Mouse (Mus musculus): ENCODE data around the gene Arl15.

The Arl15 gene

DNA sequence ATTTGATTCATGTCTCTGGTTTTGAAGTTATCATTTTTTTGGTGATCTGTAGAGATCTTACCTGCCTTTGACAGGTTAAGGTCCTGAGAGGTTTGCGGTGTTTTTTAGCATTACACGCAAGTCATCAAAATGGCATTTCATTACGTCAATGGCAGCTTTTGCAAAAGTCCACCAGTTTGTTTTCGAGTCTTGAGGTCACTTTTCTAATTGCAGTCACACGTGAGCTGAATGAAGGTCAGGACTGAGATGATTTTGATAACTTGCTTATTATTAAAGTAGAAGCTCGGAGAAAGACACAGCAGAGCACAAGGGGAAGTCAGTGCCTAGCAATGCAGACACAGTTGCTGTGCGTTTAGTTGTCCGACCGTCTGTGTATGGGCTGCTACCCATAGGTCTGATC lies 8.3 kb downstream of the Arl15 start:
- no peak for DNase-seq (ENCODE audit: low spot score)

DNA sequence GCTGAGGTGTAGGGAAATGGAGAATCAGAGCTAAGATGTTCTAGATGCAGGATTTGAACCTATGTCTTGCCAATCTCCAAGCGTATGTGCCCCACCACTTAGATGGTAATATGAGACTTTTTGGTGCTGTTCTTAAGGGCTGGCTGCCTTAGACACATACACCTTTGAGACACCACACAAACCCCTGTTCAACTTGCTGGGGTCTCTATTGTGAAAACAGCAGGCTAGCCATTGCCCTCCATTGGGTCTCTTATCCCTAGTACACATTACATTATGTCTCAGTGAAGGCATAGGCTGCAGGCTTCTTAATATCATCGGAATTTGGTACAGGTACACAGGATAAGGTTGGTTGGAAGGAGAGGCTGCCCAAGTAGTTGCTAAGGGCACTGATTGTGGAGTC lies 16.8 kb downstream of the Arl15 start:
- no peak for DNase-seq (ENCODE audit: low spot score)

DNA sequence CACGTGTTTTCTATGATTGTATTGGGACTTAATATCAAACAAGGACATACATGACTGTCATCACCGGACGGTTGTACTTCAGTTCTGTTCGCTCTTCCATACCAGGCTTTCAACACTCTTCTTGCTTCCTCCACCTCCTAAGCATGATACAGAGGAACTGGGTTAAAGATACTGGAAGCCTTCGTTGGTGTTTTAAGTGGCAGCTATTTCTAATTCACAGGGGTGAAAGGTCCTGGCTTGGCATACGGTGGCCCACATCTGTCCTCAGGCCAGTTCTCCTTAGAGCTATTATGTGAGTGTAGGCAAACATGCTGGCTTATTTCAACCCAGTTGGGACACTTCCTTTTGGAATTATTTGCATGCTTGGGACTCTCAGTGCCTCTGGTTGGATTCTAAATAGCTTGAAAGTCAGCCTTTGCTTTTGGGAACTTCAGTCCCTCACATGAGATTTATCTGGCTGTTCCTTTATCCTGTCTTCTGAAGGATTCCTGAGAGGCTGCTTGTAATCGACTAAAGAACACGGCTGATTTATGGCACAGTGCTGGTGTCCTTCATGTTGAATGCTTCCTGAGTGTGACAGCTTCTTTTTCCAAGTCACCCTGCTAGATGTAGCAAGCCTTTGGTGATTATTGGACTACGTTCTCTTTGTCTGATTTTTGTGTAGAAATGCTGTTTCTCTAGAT lies 17.7 kb downstream of the Arl15 start:
- no peak for DNase-seq (ENCODE audit: low spot score)

DNA sequence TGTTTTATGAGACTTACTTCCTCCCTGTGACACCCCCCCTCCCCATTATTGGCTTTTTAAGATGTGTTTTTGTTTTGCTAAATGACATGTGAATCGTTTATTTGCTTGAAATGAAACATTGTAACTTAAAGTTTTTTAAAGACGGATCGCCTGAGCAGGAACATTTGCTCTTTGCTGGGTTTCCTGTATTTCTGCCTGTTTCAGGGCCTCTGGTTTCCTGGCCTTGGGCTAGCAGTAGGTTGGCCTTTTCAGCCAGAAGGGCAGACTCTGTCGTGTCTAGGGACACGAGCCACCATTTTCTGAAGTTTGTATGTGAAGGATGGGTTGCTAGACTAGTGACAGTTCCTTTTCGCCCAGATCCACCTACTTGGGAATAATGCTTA lies 18.3 kb downstream of the Arl15 start:
- DNase-seq (ENCODE audit: low spot score): no peak

DNA sequence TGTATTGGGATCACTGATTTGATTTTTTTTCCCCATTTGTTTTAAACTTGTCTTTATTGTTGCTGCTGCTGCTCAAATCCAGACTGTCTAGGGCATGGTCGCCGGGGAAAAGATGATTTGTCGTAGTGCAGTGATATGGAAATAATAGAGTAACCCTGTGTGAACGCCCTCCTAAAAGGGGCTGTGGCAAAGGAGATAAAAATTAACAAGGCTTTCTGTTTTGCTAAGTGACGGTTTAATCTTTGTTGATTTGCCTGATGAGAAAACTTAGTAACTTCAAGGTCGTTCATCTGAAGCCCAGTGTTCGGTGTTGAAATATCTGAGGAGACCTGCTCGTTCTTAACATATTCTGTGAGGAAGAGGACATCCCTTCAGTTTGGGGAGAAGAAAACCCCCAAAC lies 19.8 kb downstream of the Arl15 start:
- no peak for DNase-seq (ENCODE audit: low spot score)

DNA sequence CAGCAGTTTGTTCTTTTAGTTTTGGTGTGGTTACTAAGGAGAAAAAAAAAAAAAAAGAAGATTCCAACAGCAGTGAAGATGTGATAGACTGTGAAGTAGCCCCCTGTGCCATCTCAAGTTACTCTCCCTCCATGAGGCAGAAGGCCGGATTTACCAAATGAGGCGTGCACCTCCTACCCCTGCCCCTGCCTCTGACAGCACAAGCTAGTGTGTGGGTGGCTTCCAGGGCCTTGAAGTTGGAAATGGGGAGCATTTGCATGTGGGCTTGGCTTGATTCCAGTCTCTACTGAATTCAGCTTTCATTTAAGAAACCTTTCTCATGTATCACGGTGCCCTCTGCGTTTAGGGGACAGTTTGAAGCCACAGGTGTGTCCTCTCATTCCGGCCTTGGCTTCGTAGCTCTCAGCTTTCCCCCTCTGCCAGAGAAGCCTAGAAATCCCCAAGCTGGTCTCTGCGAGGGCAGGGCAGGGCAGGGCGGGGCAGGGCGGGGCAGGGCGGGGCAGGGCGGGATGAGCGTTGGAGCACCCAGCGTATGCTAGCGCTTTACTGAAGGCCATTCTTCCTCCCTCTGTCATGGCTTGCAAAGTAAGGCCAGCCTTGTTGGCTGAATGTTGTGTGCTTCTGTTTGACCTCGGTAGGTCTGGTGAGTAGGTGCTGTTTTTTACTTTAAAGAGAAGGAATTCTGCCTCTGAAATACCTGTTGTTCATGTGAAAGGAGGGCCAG lies 21.6 kb downstream of the Arl15 start:
- DNase-seq (ENCODE audit: low spot score): no peak

DNA sequence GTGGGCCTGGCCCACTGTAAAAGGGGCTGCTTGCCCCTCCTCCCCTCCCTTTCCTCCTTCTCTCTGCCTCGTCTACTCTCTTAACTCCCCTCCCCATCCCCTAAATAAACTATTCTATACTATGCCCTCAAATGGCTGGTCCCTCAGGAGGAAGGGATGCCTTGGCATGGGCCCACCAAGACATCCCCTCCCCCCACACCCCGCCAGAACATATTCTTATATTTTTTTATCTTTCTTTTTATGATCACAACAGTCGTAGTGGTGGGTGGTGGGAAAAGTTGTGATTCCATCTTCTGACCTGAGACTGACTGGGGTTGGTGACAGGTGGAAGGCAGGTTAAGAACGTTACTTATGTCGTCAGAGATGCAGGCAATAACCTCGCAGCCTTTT lies 22.1 kb downstream of the Arl15 start:
- DNase-seq (ENCODE audit: low spot score): no peak

DNA sequence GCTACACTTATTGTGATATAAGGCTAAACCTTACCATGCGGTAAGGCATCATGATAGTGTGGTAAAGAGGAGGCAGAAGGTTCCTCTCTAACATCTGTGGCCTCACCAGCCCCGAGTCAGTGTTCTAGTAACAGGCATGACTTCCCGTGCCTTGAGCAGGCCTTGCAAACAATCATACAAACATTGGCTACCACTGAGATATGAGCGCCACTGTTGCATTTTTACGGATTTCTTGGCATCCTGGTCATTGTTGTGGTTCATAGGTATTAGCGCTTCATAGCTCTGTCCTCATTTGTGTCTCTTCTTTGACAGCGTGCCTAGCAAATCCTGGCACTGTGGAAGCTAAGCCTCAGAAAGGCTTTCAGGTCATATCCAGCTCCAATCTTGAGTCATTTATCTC lies 24.7 kb downstream of the Arl15 start:
- no peak for DNase-seq (ENCODE audit: low spot score)

DNA sequence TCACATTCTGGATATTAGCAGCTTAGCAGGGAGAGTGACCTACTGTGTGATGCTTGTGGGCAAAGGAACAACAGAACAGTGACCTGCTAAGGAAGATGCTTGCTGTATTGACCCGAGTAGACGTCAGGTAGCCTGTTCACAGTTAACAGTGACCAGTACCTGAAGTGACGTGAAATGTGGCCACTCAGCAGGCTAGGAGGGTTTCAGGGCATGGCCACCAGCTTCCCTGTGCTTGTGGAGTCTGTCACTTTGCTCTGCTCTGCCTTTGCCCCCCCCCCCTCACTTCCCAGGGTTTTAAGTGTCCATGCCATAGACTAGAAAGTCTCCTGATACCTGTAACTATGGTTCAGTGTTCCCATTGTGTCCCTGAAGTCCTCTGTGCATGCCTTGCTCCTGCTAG lies 25.9 kb downstream of the Arl15 start:
- no peak for DNase-seq (ENCODE audit: low spot score)

DNA sequence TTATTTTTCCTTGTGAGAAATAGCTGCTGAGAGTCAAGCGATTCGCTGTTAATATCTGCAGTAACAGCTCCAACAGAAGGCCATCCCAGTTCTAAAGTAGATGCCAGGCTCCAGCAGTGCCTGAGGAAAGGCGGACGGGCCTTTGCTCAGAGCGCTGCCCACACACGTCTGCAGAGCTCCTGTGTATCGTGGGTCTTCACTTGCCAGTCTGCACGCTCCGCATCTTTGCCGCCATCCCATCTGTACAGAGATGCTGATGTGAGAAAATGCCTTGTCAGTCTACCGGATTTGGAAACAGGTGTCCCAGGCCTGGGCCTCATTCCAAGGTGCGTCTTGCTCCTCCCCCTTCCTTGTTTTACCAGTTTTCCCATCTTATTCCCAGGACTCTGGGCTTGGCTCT lies 27.6 kb downstream of the Arl15 start:
- DNase-seq (ENCODE audit: low spot score): peak; percentile 18

DNA sequence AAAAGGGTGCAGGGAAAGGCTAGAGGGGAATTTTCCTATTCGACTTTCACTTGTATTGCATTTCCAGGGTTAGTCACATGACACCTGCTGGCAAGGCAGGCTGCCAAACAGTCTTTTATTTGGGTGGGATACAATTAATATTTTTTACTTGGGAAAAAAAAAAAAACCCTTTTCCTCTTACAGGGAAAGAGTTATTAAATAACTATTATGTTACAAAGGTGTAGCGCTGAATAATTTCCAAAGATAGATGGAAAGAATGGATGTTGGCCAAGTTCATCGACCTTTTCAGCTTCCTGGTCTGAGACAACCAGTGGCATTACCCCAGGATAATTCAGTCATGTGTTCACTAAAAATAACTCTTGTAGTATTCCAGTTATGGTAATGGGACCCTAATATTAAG lies 29.7 kb downstream of the Arl15 start:
- no peak for DNase-seq (ENCODE audit: low spot score)

DNA sequence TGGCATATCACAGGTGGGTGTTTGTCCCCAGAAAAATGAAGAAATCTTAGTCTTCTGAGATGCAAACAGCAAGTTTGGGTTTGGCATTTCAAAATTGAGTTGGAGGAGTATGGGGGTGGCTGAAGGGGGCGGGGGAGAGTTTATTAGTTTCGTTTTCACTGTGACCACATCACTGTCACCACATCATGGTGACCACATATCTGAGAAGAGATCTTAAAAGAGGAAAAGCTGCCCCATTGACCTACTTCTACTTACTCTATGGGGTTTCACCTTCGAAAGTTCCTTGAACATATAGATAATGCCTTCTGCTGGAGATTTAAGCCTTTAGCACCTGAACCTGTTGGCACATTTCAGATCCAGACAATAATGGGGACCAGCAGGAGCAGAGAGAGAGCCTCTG lies 34.3 kb downstream of the Arl15 start:
- no peak for DNase-seq (ENCODE audit: low spot score)

DNA sequence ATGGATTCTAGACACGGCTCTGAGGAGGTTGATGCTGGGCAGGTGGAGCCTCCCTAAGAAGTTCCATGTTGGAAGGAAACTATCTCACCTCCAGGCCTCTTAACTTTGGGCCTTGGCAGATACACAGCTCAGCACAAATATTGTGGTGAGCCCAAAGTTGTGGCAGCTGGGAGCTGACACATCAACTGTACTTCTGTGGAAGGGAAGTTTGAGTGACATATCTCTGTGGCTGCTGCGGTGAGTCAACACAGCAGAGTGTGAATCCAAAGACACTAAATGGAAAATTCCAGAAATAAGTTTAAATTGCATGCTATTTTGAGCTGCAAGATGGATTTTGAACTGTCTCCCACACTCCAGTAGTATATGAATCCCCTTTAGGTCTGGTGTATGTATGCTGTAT lies 34.8 kb downstream of the Arl15 start:
- no peak for DNase-seq (ENCODE audit: low spot score)

DNA sequence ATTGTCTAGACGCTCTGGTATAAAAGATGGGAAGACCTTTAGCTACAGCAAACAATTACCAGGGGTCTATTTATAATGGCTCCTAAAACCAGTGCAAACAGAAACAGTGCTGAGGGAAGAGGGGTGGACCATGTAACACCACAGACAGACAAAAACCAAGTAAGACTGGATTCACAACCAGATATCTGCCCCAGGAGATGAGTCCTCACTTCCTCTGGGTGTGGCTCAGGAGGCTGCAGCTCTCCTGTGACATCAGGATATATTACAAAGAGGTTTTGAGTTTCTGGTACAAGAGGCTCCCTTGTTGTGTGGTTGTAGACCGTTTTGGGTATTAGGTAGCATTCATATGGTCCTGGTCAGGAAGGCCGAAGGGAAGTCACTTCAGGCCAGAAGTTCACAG lies 36.5 kb downstream of the Arl15 start:
- DNase-seq (ENCODE audit: low spot score): no peak

DNA sequence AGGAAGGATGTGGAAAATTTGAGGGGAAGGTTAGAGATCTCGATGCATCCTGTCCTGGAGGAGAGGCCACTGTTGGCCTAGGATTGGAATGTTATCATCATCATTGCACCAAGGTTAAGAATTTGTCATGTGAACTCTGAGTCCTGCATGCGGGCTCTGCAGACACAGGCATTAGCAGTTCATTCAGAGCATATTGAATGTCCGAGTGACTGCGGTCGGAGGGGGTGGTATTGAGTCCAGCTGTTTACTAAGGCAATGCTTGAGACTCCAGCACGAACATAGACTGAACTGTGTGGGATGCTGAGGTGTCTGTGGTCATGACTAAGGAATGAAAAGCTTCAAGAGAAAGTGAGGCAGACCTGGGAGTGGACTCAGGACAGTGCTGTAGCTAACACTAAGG lies 38.6 kb downstream of the Arl15 start:
- no peak for DNase-seq (ENCODE audit: low spot score)

DNA sequence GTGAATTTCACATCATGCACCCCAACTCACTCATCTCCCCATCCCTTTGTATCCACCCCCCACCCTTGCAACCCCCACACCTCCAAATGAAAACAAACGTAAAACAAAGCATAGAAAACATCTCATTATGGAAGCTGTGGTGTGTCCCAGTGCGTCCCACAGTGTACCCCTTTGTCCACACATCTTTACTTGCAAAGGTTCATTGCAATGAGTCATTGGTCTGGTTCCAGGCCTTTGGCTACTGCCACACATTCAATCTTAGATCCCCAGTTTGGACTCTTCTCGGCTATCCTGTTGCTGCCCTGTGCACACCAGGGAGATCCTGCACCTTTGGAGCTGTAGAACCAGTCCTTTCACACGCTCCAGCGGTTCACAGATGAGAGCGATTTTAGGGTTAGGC lies 41.6 kb downstream of the Arl15 start:
- DNase-seq (ENCODE audit: low spot score): no peak

DNA sequence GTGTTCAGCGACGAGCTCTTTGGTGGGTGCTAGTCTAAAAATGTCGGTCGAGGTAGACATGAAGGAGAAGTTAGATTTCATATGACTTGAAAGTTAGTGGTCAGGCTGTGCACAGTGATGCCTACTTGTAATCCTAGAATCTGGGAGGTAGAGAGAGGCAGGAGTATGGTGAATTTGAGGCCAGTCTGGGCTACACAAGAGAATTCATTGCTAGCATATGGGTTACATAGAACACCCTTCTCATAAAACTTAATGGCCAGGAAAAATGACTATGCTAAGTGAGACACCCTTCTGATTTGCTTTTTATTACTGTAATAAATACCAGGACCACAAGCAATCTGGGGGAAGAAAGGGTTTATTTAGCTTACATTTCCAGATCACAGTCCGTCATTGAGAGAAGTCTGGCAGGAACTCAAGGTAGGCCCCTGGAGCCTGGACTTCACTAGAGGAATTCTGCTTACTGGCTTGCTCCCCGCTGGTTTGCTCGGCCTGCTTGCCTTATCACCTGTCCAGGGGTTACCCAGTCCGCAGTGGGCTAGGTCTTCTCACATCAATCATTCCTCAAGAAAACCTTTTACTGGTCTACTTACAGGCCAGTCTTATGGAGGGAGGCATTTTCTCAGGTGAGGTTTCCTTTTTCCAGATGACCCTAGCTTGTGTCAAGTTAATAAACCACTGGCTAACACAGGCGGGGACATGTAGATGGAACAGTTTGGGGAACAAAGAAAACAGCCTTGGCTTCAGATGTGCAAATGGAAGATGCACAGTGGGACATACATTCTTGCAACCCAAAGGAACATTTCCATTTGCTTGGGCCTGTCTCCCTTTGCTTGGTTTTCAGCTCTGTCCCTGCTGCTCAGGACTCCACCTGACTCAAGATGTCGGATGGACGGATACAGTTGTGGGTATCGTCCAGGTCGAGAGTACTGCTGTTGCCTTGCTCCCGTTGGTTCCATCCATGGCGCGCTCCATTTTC lies 44.6 kb downstream of the Arl15 start:
- no peak for DNase-seq (ENCODE audit: low spot score)

DNA sequence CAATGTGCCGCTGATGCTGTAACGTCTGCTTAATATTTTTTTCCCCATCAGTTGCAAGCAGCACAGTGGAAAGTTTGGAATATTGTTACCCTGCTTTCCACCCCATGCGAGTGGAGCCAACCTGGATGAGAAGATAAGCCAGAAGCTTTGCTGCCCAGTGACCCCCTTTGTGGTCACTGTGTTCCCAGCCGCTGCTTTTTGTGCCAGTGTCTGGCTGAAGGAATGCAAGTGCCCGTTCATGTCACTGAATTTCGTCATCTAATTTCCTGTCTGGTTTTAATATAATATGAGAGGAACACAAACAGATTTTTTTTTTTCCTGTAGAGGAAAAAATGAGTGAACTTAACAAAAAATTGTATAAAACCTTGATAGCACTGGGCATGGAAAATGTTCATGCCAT lies 46.1 kb downstream of the Arl15 start:
- DNase-seq (ENCODE audit: low spot score): no peak

DNA sequence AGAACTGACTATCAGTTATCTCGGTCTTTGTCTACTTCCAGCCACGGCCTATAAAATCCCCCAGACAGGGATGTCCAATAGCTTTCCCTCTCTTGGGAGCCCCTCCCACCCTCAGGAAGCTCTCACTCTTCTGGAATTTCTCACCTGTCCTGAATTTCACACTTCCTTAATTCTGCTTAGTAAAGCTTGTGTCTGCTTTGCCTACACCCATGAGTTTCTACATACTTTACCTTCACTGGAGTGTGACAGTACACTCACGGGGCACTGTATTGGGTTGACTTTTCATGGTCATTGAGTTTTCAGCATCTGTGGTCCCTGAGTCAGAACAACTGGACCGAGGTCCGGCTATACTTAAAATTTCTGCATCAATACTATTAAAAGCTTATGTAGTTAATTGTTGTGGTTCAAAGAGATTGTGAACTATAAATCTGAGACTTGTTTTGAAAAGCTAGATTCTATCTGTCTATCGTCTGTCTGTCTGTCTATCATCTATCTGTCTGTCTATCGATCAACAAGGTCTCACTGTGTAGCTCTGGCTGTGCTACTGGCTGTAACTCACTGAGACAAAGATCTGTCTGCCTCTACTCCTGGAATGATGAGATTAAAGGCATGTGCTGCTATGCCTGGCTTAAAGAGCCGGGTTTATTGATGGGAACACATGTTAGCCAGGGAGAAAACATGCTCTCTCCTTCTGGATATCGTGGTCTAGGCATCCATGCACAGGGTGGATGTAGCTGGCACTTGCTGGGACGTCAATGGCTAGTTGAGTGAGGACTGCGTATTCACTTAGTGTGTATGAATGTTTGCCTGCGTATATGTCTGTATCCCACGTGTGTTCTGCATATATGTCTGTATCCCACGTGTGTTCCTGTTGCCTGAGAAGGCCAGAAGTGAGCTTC lies 48.4 kb downstream of the Arl15 start:
- DNase-seq (ENCODE audit: low spot score): no peak

DNA sequence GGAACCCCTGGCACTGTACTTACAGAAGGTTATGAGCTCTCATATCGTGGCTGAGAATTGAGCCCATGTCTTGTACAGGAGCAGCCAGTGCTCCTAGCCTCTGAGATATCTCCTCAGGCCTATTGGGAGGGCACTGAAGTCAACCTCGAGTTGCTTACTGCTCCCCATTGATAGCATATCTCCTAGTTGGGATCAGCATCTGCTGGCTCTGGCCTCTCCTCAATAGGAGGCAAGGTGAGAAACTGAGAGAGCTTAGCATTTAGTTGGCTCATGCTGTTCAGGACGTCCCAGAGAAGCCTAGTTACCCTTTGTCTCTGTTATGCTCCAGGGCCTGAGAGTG lies 49.0 kb downstream of the Arl15 start:
- no peak for DNase-seq (ENCODE audit: low spot score)

DNA sequence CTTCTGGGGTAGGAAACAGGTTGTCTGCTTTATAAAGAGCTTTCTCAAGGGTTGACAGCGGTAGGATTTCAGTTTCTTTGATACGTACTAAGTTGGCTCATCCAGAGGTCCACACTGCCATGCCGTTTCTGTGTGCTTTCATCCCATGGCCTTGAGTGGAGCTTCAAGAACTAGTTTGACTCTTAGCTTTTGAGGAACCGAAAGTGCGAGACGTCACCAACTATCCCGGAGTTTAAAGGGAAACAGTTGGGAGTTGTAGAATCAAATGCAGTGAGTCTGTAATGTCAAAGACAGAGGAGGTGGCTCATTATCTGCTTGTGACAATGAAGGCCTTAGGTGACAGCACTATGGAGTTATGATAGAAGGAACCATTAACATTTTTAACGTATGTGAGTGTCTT lies 49.6 kb downstream of the Arl15 start:
- DNase-seq (ENCODE audit: low spot score): no peak

DNA sequence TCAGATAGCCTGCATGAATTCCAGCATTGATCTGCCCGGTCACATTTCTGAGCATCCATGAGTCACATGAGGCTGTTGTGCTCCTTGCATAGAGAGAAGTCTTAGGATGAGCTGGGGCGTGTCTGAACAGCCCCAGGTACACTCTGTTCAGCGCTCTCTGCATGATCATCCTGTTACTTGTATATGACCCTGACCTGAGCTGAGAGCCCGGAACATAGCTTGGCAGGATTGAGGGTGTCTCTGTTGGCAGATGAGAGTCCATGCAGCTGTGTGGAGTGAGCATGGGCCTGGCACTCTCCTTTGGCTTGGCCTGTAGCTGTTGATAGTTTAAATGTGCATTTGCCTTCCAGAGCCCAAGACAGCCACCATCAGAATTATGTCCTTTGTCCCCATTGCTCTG lies 50.4 kb downstream of the Arl15 start:
- DNase-seq (ENCODE audit: low spot score): no peak
